Mouse (Mus musculus): Measurements from ENCODE around the gene Snx14. TPM values are rescaled to one million over a fixed set of nuclear protein-coding genes. Genes with fewer than 3 reads are reported as not detected.

Gene Snx14
- polyA plus RNA-seq, 1 experiment from 2014 or later = 21.7 TPM

DNA sequence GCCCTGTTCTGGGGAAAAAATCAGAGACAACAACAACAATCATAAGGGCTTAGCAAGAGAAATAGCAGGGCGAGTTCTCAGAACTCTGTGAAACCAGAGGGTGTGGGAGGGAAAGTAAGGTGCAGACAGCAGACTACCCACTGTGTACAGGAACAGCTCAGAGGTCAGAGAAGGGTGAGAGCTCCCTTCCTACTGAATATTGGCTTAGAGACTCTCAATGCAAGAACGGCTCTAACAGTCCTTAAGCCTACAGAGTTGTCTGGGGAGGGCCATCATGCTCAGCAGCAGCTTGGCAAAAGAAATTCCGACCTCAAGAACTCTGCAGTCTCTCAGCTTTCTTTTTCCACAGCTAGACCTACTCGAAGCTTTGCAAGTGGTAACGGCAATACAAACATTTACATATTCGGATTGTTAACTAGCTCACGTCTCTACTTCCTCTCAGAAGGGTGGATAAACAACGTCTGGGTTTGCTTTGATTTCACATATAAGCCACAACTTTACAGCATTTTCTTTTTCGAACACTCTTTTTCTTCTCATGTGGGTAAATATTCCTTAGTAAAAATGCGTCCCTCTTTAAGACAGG is 109.5 kb downstream of the Snx14 start:
- ATAC-seq (replicated peaks; ENCODE audit: low FRiP score) (no peak), DNase-seq (ENCODE audit: low spot score) (no peak)
- Histone ChIP-seq H3K9me3 (ENCODE audit: control insufficient read depth, low read length) (no peaks in the 10 kb centered on the region), H3K36me3 (ENCODE audit: control insufficient read depth, insufficient read depth, low read length) (no peaks in the 10 kb centered on the region), H3K27ac (ENCODE audit: low read depth, low read length) (no peak overlapping the region), H3K27me3 (ENCODE audit: control insufficient read depth, insufficient read depth, low read length) (peaks cover 14% of the 10 kb centered on the region), H3K4me2 (ENCODE audit: low read depth, low read length, severe bottlenecking) (no peak overlapping the region), H3K4me1 (replicated peaks; ENCODE audit: control insufficient read depth, insufficient read depth, low read length) (peaks cover 4% of the 10 kb centered on the region; the same call in 1 of the 2 replicates), H3K4me3 (ENCODE audit: low read depth, low read length) (no peak overlapping the region), H3K9ac (ENCODE audit: low read length) (no peak overlapping the region)
- WGBS = 42% methylated on average over 10 of the region's 10 CpGs

DNA sequence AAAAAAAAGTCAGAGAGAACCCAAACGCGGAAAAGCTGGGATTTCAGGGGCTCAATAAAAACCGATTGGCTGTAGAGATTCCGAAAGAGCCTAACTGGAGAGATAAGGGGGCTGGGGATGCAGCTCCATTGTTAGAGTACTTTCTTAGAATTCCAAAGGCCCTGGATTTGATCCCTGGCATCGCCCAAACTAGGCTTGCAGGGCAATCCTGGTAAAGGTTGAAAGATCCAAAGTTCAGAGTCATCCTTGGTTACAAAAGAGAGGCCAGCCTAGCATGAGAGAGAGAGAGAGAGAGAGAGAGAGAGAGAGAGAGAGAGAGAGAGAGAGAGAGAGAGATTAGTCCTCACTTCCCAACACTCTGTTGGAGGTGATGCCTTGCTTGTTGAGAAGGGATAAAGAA is 110.1 kb downstream of the Snx14 start:
- no peak for DNase-seq (ENCODE audit: low spot score)
- Histone ChIP-seq H3K4me1 (replicated peaks; ENCODE audit: control insufficient read depth, insufficient read depth, low read length) (peaks cover 4% of the 10 kb centered on the region; the same call in 1 of the 2 replicates), H3K9ac (ENCODE audit: low read length) (no peak overlapping the region), H3K9me3 (ENCODE audit: control insufficient read depth, low read length) (no peaks in the 10 kb centered on the region), H3K27me3 (ENCODE audit: control insufficient read depth, insufficient read depth, low read length) (peaks cover 14% of the 10 kb centered on the region), H3K4me3 (ENCODE audit: low read depth, low read length) (no peak overlapping the region), H3K4me2 (ENCODE audit: low read depth, low read length, severe bottlenecking) (no peak overlapping the region), H3K27ac (ENCODE audit: low read depth, low read length) (no peak overlapping the region), H3K36me3 (ENCODE audit: control insufficient read depth, insufficient read depth, low read length) (no peaks in the 10 kb centered on the region)
- 7% methylated on average over 5 of the region's 5 CpGs for WGBS
- no peak for ATAC-seq (replicated peaks; ENCODE audit: low FRiP score)

DNA sequence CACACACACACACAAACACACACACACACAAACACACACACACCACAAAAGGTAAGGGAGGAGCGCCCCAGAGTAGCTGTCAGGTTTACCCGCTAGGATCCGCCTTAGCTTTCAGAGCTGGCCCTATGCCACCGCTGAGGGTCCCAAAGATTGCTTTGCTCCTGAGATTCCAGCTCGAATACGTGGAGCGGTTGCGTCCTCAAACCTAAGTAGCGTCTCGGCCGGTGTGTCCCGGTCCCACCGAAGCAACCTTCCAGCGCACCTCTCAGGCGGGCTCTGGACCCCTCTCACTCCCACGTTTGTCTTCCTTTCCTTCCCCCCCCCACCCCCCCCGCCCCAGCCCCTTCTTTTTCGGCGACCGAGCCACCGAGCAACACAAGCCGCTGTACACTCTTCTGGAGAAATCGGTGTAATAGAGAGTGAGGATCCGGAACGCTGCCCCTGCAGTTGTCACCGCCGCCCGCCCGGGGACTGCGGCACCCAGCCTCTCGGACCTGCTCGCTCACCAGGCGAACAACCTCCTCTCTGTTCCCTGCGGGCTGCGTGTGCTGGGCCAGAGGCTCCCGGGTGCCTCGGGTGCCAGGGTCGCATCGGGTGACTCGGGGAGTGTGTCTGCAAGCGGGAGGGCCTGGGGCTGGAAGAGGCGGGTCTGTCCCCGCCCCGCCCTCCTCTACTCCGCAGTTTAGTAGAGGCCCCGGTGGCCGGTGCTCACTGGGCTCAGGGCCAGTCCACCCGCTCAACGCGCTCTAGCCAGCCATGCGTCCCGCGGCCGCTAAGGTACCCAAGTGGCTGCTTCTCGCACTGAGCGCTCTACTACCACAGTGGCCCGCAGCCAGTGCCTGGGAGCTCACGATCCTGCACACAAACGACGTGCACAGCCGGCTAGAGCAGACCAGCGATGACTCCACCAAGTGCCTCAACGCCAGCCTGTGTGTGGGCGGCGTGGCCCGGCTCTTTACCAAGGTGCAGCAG is 111.5 kb downstream of the Snx14 start, which contains the start of gene Nt5e:
Nt5e (plus strand) TSS at position 268 of the 972 bp plus-strand sequence.
- H3K4me1 ChIP-seq (replicated peaks; ENCODE audit: control insufficient read depth, insufficient read depth, low read length) = no peaks in the 10 kb centered on the region; the same call in 1 of the 2 replicates
- no peaks in the 10 kb centered on the region for H3K36me3 ChIP-seq (ENCODE audit: control insufficient read depth, insufficient read depth, low read length)
- peak; percentile 84 for DNase-seq (ENCODE audit: low spot score)
- peak; percentile 93 for ATAC-seq (replicated peaks; ENCODE audit: low FRiP score)
- H3K27me3 ChIP-seq (ENCODE audit: control insufficient read depth, insufficient read depth, low read length) = peaks cover 14% of the 10 kb centered on the region
- no peak within 1 kb of the TSS for H3K27ac ChIP-seq (ENCODE audit: low read depth, low read length)
- peak within 1 kb of the TSS; percentile 52 for H3K4me3 ChIP-seq (ENCODE audit: low read depth, low read length)
- under 1% methylated on average over 65 of the region's 66 CpGs for WGBS
- H3K4me2 ChIP-seq (ENCODE audit: low read depth, low read length, severe bottlenecking) = peak within 1 kb of the TSS; percentile 99
- H3K9me3 ChIP-seq (ENCODE audit: control insufficient read depth, low read length) = no peaks in the 10 kb centered on the region
- H3K9ac ChIP-seq (ENCODE audit: low read length) = peak within 1 kb of the TSS; percentile 49

Other genes starting within 250 kb of the Snx14 start
- gene Nt5e, start 111.8 kb downstream of the Snx14 start, polyA plus RNA-seq (2014; fragmentation: Nextera tagmentation; extraction: Ambion mirVana) = 0.88 and 1.2 TPM in 2 replicates
- gene Gm20537, start 17.7 kb upstream of the Snx14 start, polyA plus RNA-seq (2014; fragmentation: Nextera tagmentation; extraction: Ambion mirVana) = 0.41 and 0.75 TPM in 2 replicates
- 141 and 148 TPM in 2 replicates for gene Syncrip, start 43.6 kb upstream of the Snx14 start, polyA plus RNA-seq (2014; fragmentation: Nextera tagmentation; extraction: Ambion mirVana)
- gene Zfp949, start 109.1 kb upstream of the Snx14 start, polyA plus RNA-seq (2014; fragmentation: Nextera tagmentation; extraction: Ambion mirVana) = 7.8 and 10.1 TPM in 2 replicates
- not detected in 2 replicates for gene Trim43a, start 141.9 kb upstream of the Snx14 start, polyA plus RNA-seq (2014; fragmentation: Nextera tagmentation; extraction: Ambion mirVana)

Data from forebrain, embryonic 11.5 days (tissue).